9 mouse cellular contexts compared by ENCODE assay signal in the genomic region with DNA sequence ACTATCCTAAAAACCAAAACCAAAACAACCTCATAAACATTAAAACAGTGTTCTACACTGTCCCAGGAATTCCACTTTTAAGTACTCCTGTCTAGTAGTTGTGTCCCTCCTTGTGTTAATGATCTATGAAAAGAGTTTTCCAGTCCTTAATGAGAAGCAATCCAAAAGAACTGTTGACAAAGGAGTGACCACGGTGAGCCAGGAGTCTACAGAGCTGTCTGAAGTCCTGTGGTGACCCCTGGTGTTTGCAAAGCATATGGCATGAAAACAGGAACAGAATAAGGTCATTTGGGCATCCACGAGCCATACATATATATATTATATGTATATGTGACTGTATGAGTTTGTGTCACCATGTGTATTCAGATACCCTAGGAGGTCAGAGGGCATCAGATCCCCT. TPM values are rescaled to one million over a fixed set of nuclear protein-coding genes. Genes with fewer than 3 reads are reported as not detected.
A peak's percentile ranks its signal among the peaks of the same experiment; 100 is the strongest.
DNase-seq lines count a peak whose midpoint lies in the region; ATAC-seq and TF ChIP-seq lines count a peak whose summit lies in the region.
"Had no signal": no experiment of that assay in that cellular context is flagged by ENCODE, and none has a peak within 500 bp of the region (broad histone marks: within the 10 kb centered on the region; RNA-seq: fewer than 3 reads in every experiment).

No protein-coding gene starts in this region.

- TF ChIP-seq CTCF in lung, adult 2 months (IDR thresholded peaks at IDR 0.05; ENCODE audit: insufficient read depth, low read length): peak; percentile 75

- H3K9me3 ChIP-seq in forebrain, embryonic 15.5 days: no peaks in the 10 kb centered on the region
- H3K9me3 ChIP-seq in neural tube, embryonic 15.5 days (replicated peaks): no peaks in the 10 kb centered on the region

- no peak for TF ChIP-seq POLR2A in lung, adult 2 months (IDR thresholded peaks at IDR 0.05; ENCODE audit: borderline replicate concordance, extremely low read depth, low read depth, low read length)

- H3K36me3 ChIP-seq in forebrain, embryonic 15.5 days: no peaks in the 10 kb centered on the region
- peaks cover 3% of the 10 kb centered on the region; the same call in 1 of the 2 replicates for H3K36me3 ChIP-seq in neural tube, embryonic 15.5 days

- intact Hi-C loops in left cerebral cortex, postnatal 4 days (cut with DNase I): no loop called here

- ATAC-seq in forebrain, embryonic 15.5 days (replicated peaks): 0 out of 2 replicates have a peak, but pooled peaks have one; percentile 7
- ATAC-seq in neural tube, embryonic 15.5 days (ENCODE audit: low FRiP score): peak; percentile 11; the same call in 1 of the 2 replicates

- peaks cover 37% of the 10 kb centered on the region for H3K27me3 ChIP-seq in forebrain, embryonic 15.5 days
- H3K27me3 ChIP-seq in neural tube, embryonic 15.5 days (replicated peaks): peaks cover 42% of the 10 kb centered on the region

- H3K4me3 ChIP-seq in forebrain, embryonic 15.5 days: no peak overlapping the region
- H3K4me3 ChIP-seq in lung, adult 2 months (replicated peaks; ENCODE audit: extremely low read depth, low read depth, low read length): no peak overlapping the region
- H3K4me3 ChIP-seq in neural tube, embryonic 15.5 days (replicated peaks): no peak overlapping the region
- H3K4me3 ChIP-seq: myocyte had no signal

- H3K4me2 ChIP-seq in forebrain, embryonic 15.5 days (replicated peaks): no peak overlapping the region
- H3K4me2 ChIP-seq in neural tube, embryonic 15.5 days: no peak overlapping the region

- H3K27ac ChIP-seq in forebrain, embryonic 15.5 days (replicated peaks): no peak overlapping the region
- no peak overlapping the region for H3K27ac ChIP-seq in neural tube, embryonic 15.5 days (replicated peaks)

- no peak overlapping the region for H3K9ac ChIP-seq in forebrain, embryonic 15.5 days (replicated peaks)
- no peak overlapping the region for H3K9ac ChIP-seq in neural tube, embryonic 15.5 days (replicated peaks)

- H3K4me1 ChIP-seq in forebrain, embryonic 15.5 days: peaks cover 16% of the 10 kb centered on the region
- H3K4me1 ChIP-seq in lung, adult 2 months (ENCODE audit: control insufficient read depth, insufficient read depth, low read length): peaks cover 6% of the 10 kb centered on the region; the same call in 1 of the 2 replicates
- H3K4me1 ChIP-seq in neural tube, embryonic 15.5 days: peaks cover 18% of the 10 kb centered on the region

- 4% methylated on average over 2 of the region's 2 CpGs for WGBS in forebrain, embryonic 15.5 days
- WGBS in lung, adult 2 months: 0% methylated on average over 2 of the region's 2 CpGs
- 17% methylated on average over 2 of the region's 2 CpGs for WGBS in neural tube, embryonic 15.5 days

- peak; percentile 56 for DNase-seq in left cerebral cortex, postnatal 4 days
- no peak for DNase-seq in left cerebral cortex, adult 18-20 months (ENCODE audit: low spot score in 2 of 2)
- peak; percentile 84 for DNase-seq in brain, adult 2 months (ENCODE audit: low read depth, low spot score)
- peak; percentile 74 for DNase-seq in kidney, adult 18-20 months
- peak; percentile 56 for DNase-seq in lung, adult 2 months
- no peak for DNase-seq in urinary bladder, adult 2 months (ENCODE audit: low spot score)

RNA-seq across cellular contexts. Expression of a gene that starts 8.0 kb away (rescaled TPM):
- total RNA-seq in left cerebral cortex, postnatal 4 days (2021): 100 to 1,000 TPM; 198 to 213 TPM
- 100 to 1,000 TPM; 234 to 240 TPM for total RNA-seq in left cerebral cortex, adult 18-20 months (2021)
- polyA plus RNA-seq in forebrain, embryonic 15.5 days (2015; fragmentation: Nextera tagmentation; extraction: Ambion mirVana): 118 and 131 TPM in 2 replicates
- 82.5 and 143 TPM in 2 replicates for polyA plus RNA-seq in lung, adult 2 months (2012; rRNA removed)
- 129 and 149 TPM in 2 replicates for polyA plus RNA-seq in neural tube, embryonic 15.5 days (2015; fragmentation: Nextera tagmentation; extraction: Ambion mirVana)
- polyA plus RNA-seq in urinary bladder, adult 2 months (2012; rRNA removed): 164 and 172 TPM in 2 replicates

RNA-seq across cellular contexts. Expression of a gene that starts 8.5 kb away (rescaled TPM):
- 10 to 100 TPM; 13.7 to 17.3 TPM for total RNA-seq in left cerebral cortex, postnatal 4 days (2021)
- 10 to 100 TPM in 1 of 2 experiments, 1 to 10 TPM in 1; 9.4 to 10.0 TPM for total RNA-seq in left cerebral cortex, adult 18-20 months (2021)
- polyA plus RNA-seq in forebrain, embryonic 15.5 days (2015; fragmentation: Nextera tagmentation; extraction: Ambion mirVana): 7.9 and 8.7 TPM in 2 replicates
- polyA plus RNA-seq in lung, adult 2 months (2012; rRNA removed): 2.3 and 2.5 TPM in 2 replicates
- polyA plus RNA-seq in neural tube, embryonic 15.5 days (2015; fragmentation: Nextera tagmentation; extraction: Ambion mirVana): 7.7 and 8.8 TPM in 2 replicates
- polyA plus RNA-seq in urinary bladder, adult 2 months (2012; rRNA removed): 1.2 and 1.3 TPM in 2 replicates

RNA-seq across cellular contexts. Expression of a gene that starts 11.5 kb away (rescaled TPM):
- total RNA-seq in left cerebral cortex, postnatal 4 days (2021): 100 to 1,000 TPM; 120 to 122 TPM
- 100 to 1,000 TPM; 132 to 156 TPM for total RNA-seq in left cerebral cortex, adult 18-20 months (2021)
- polyA plus RNA-seq in forebrain, embryonic 15.5 days (2015; fragmentation: Nextera tagmentation; extraction: Ambion mirVana): 180 and 184 TPM in 2 replicates
- 68.5 and 93.5 TPM in 2 replicates for polyA plus RNA-seq in lung, adult 2 months (2012; rRNA removed)
- polyA plus RNA-seq in neural tube, embryonic 15.5 days (2015; fragmentation: Nextera tagmentation; extraction: Ambion mirVana): 165 and 170 TPM in 2 replicates
- 240 and 257 TPM in 2 replicates for polyA plus RNA-seq in urinary bladder, adult 2 months (2012; rRNA removed)

RNA-seq across cellular contexts. Expression of a gene that starts 36.2 kb away (rescaled TPM):
- total RNA-seq in left cerebral cortex, postnatal 4 days (2021): 10 to 100 TPM; 35.1 to 36.6 TPM
- 10 to 100 TPM; 35.3 to 38.3 TPM for total RNA-seq in left cerebral cortex, adult 18-20 months (2021)
- polyA plus RNA-seq in forebrain, embryonic 15.5 days (2015; fragmentation: Nextera tagmentation; extraction: Ambion mirVana): 40.4 and 44.2 TPM in 2 replicates
- polyA plus RNA-seq in lung, adult 2 months (2012; rRNA removed): 23.5 and 30.7 TPM in 2 replicates
- polyA plus RNA-seq in neural tube, embryonic 15.5 days (2015; fragmentation: Nextera tagmentation; extraction: Ambion mirVana): 37.6 and 38.7 TPM in 2 replicates
- 11.7 and 13.2 TPM in 2 replicates for polyA plus RNA-seq in urinary bladder, adult 2 months (2012; rRNA removed)

RNA-seq across cellular contexts. Expression of a gene that starts 47.2 kb away (rescaled TPM):
- total RNA-seq in left cerebral cortex, postnatal 4 days (2021): 100 to 1,000 TPM; 412 to 415 TPM
- 100 to 1,000 TPM; 206 to 207 TPM for total RNA-seq in left cerebral cortex, adult 18-20 months (2021)
- polyA plus RNA-seq in forebrain, embryonic 15.5 days (2015; fragmentation: Nextera tagmentation; extraction: Ambion mirVana): 252 and 278 TPM in 2 replicates
- polyA plus RNA-seq in lung, adult 2 months (2012; rRNA removed): 170 and 214 TPM in 2 replicates
- polyA plus RNA-seq in neural tube, embryonic 15.5 days (2015; fragmentation: Nextera tagmentation; extraction: Ambion mirVana): 202 and 224 TPM in 2 replicates
- polyA plus RNA-seq in urinary bladder, adult 2 months (2012; rRNA removed): 186 and 190 TPM in 2 replicates

Comparison
In these comparisons a context has a peak if more than half of its experiments do, and no peak if none do; other contexts are left out.
1. DNase-seq: peak in left cerebral cortex, postnatal 4 days (single experiment), brain, adult 2 months (single experiment), kidney, adult 18-20 months (single experiment) and lung, adult 2 months (single experiment); none in left cerebral cortex, adult 18-20 months (0 of 2) and urinary bladder, adult 2 months (single experiment).